Mouse (Mus musculus) natural killer cell, adult 2 months (primary cell): Measurements from ENCODE around the gene Ppdpf.
"Not testable (repeated sequence)": the region's sequence is repeated elsewhere in the genome, so short reads cannot be mapped to it uniquely, and the experiment has no call there.

ENCODE experiments used
- DNase-seq, 2 experiments: peaks; one replicate each; pipeline ENCODE4 v3.0.0; 2022; ENCODE audit warnings: low spot score in 2 of 2

Ppdpf gene

GRCm38 (mm10) chr2:181159091-181159514 lies 27.9 kb upstream of the Ppdpf start:
- DNase-seq: no peak

- no peak for DNase-seq
Measured at GRCm38 (mm10) chr2:181159771-181160170, 27.3 kb upstream of the Ppdpf start.

GRCm38 (mm10) chr2:181160821-181161220 lies 26.2 kb upstream of the Ppdpf start:
- no peak for DNase-seq

DNA sequence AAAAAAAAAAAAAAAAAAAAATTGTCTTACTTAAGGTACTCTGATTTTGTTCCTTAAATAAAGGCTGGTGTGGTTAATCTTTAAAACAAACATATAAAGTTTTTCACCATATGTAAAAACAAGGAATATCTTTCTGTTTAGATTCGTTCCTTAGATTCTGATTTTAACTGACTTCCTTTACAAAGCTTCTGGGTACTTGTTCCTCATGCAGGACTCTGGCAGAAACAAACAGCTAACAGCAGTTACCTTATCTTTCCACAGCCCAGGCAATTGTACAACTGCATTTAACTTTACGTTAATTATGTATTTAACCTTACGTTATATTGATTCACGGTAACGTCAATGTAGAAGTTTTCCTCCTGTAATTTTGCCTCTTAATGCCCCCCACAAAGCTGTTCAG lies 20.6 kb upstream of the Ppdpf start:
- no peak for DNase-seq

GRCm38 (mm10) chr2:181174646-181175045 lies 12.4 kb upstream of the Ppdpf start:
- DNase-seq: no peak

DNA sequence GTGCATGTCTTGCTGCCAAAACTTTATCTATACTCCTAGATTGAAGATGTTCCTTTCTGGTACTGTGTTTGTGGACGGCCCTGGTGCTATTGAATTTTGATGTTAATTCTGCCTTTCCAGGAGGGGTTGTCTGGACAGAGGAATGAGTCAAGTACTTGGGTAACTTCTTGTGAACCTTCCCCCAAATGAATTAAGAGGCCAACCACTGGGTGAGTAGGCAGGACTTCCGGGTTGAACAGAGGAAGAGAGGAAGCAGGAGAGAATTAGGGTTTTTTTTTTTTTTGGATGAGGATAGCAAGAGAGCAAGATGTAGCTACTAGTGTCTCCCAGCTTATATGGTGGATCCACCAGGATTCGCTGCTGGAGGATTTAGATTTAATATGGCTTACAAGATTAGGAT lies 9.0 kb upstream of the Ppdpf start:
- DNase-seq: no peak

DNA sequence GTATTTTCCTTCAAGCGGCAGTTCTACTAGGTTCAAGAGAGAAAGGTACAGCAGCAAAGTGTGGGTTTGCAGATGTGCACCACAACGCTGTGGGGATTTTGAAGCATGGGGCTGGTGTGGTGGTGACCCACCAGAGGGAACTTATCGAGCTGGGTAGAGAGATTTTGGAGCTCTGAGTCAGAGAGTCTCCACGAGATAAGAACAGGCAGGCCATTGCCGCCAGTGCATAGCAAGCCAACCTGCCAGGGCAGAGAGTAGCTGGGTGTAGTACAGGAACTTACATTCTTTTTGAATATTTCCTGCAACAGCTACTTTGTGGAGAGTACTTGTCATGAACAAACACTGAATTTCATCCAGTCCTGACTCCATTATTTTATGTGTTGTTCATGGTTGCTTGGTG lies 8.6 kb upstream of the Ppdpf start:
- no peak for DNase-seq

GRCm38 (mm10) chr2:181180898-181181297 lies 6.1 kb upstream of the Ppdpf start:
- no peak for DNase-seq

GRCm38 (mm10) chr2:181186635-181187034 lies 412 bp upstream of the Ppdpf start:
- peak; percentile 81 to 86 for DNase-seq

DNA sequence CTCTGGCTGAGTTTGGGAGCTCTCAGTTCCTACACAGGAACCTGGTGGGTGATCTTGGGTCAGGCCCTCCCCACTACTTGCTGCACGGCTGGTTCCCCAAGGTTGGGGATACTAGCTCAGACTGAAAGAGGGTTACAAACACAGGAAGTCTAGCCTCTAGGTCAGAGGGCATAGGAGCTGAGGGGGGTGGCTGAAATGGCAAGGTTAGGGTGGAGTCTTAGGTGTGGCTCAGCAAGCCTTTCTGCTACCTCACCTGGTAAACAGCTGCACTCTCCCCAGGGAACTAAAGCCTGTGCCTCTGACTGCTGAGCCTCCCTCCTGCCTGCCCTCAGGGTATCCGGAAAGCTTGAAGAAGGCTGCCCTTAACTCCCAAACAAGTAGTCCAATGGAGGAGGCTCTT lies 1.6 kb downstream of the Ppdpf start:
- peak in 1 of 2 experiments; percentile 36 for DNase-seq

- no peak for DNase-seq
Measured at GRCm38 (mm10) chr2:181189321-181189720, 2.3 kb downstream of the Ppdpf start.

DNA sequence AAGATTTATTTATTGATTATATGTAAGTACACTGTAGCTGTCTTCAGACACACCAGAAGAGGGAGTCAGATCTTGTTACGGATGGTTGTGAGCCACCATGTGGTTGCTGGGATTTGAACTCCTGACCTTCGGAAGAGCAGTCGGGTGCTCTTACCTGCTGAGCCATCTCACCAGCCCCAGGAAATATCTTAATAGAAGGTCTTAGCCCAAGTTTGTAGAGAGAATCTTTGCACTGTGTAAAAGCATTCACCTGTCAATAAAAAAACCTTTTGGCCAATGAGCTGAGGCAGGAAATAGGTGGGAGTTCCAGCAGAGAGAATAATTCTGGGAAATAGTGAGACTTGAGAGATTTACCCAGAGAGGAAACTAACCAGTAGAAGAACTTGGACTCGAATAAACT lies 4.3 kb downstream of the Ppdpf start:
- not testable (repeated sequence) for DNase-seq

DNA sequence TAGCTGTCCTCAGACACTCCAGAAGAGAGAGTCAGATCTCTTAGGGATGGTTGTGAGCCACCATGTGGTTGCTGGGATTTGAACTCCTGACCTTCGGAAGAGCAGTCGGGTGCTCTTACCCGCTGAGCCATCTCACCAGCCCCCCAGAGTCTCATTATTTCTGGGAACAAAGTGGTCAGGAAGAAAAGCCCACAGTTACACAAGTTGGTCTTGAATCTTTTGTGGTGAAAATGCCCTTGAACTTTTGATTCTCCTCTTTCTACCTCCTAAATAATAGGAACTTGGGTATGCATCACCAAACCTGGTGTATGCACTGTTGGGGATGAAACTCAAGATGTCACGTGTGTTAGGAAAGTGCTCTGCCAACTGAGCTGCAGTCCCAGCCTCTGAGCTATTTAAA lies 4.9 kb downstream of the Ppdpf start:
- no peak for DNase-seq

DNA sequence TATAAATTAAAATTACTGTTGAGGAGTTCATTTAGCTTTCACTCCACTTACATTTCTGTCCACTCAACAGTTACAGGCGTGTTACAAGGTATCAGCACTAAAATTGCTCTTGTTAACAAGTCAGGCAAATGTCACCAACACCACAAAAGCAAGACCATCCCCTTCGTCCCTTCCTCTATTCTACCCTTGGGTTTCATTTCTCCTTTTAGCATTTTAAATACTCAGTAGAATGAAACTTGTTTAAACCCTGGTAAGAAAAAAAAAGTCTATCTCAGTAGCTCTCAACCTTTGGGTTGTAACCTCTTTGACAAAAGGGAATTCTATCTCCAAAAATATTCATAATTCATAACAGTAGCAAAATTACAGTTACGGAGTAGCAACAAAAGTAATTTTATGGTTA lies 6.0 kb downstream of the Ppdpf start:
- no peak for DNase-seq

GRCm38 (mm10) chr2:181196628-181197300 lies 9.7 kb downstream of the Ppdpf start:
- DNase-seq: no peak

DNA sequence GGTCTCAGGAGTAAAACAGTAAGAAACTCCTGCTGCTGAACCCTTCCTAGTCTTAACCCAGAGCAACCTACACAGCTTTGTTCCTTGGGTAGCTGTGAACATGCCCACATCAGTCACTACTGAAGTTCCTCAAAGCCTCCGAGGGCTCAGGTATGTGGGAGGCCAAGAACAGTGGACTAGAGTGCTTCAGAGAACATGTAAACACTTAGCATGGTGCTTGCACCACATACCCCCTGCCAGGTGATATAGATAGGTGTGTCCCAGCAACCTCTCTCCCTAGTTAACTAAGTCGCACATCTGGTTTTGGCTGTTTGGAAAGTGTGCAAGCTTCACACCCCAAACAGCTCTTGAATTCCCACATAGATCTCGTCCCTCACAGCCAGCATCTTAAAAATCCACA lies 14.6 kb downstream of the Ppdpf start:
- no peak for DNase-seq

DNA sequence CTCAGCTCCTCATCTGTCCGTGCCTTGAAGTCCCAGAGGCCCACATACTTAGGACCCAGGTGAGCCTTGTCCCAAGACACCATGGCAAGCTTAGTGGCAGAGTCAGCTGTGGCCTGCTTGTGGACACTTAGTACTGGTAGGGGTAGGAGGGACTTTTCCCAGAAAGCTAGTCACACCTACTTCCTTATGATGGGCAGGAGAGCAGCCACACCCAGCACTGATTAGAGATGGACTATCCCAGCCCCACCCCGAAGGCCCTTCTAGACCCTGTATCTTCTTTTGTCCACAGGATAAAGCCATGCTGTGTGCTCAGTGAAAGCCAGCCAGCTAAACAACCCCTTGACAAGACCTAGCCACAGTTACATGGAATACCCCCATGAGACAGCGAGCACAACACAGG lies 15.4 kb downstream of the Ppdpf start, which contains the start of gene Ptk6:
TSS of gene Ptk6 (minus strand) at position 368 of the 400 bp plus-strand sequence.
- no peak for DNase-seq

DNA sequence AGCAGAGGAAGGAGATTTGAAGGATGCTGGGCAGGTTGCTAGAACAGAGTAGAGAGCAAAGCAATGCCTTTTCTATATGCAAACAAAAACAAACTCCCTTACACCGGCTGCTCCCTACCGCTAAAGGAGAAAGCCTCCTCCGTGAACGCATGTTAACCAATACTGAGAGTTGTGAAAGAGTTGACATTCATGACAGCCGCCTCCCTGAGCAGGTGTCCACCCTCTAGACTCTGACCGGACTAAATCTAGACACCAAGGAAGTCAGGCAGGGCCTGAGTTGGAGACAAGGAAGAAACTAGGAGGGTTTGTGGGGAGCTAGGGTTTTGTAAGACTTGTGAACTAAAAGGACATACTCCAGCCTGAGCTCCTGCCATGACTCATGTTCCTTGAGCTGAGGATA lies 15.8 kb downstream of the Ppdpf start:
- no peak for DNase-seq

DNA sequence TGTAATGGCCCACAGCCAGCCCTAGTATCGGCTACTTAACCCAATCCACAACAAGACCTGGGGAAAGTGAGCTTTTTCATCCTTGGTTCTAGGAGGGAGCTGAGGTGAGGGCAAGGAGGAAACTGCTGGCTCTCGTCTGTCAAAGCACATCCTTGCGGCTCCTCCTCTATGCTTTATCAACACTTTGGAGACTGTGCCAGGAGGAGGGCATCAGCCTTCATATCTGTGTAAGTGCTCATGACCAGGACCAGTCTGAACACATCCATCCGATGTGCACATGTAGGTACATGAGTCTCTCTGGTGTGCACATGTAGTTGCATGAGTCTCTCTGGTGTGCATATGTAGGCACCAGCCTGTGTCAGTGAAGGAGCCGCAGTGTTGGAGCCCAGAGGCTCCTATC lies 18.6 kb downstream of the Ppdpf start:
- no peak for DNase-seq

GRCm38 (mm10) chr2:181206118-181206517 lies 19.1 kb downstream of the Ppdpf start:
- no peak for DNase-seq

GRCm38 (mm10) chr2:181212389-181213020 lies 25.5 kb downstream of the Ppdpf start:
- DNase-seq: peak in 1 of 2 experiments; percentile 8

- DNase-seq: peak in 1 of 2 experiments; percentile 16
Measured at GRCm38 (mm10) chr2:181213021-181213445, 26.0 kb downstream of the Ppdpf start, which contains the start of gene Srms. Gene Srms (minus strand): TSS chr2:181213185.

DNA sequence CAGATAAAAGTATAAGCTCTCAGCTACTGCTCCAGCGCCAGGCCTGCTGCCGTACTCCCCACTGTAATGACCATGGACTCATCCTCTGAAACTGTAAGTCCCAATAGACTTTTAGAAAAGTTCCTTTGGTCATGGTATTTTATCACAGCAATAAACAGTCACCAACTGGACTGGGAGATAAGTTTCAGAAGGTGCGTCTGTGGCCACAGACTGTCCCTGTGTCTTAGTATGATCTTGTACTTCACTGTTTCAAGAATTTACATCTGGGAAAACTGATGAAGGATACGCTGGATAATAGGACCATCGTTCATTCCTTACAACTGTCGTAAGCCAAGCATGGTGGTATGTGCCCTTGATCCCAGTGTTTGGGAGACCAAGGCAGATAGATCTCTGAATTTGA lies 29.0 kb downstream of the Ppdpf start:
- DNase-seq: no peak
